Mouse (Mus musculus) heart, embryonic 14.5 days (tissue): ENCODE measurements around the gene Cdk17. TPM values are rescaled to one million over a fixed set of nuclear protein-coding genes. Genes with fewer than 3 reads are reported as not detected.

Experiments
- ATAC-seq: fragments of 200-750 bp; cut with Nextera tagmentation; 2 replicates; pipeline ENCODE4 v1.8.0; 2017; ENCODE audit warnings: low read depth, moderate TSS enrichment; ENCODE audit not compliant: insufficient number of reproducible peaks, insufficient read depth, low FRiP score
- H3K27ac ChIP-seq, 2 experiments: fragments of 200-500 bp in 1 of 2; fragments of 300-500 bp in 1 of 2; sonication (generic) in 1 of 2; replicated peaks in 1 of 2; 2 replicates each; pipeline ENCODE4 v1.5.1; 2012 to 2014; ENCODE audit warnings: low read depth in 2 of 2, low read length in 2 of 2, control low read depth in 1 of 2, mild to moderate bottlenecking in 1 of 2, mixed read lengths in 1 of 2; ENCODE audit not compliant: control insufficient read depth in 1 of 2, insufficient read depth in 1 of 2
- H3K27me3 ChIP-seq: fragments of 300-500 bp; sonication (generic); 2 replicates; pipeline ENCODE4 v1.6.1; 2014; ENCODE audit warnings: mild to moderate bottlenecking, low read length, control low read depth; ENCODE audit not compliant: control insufficient read depth, insufficient read depth
- H3K36me3 ChIP-seq: fragments of 300-500 bp; sonication (generic); 2 replicates; pipeline ENCODE4 v1.6.1; 2014; ENCODE audit warnings: mild to moderate bottlenecking, control low read depth, low read length, mixed read lengths; ENCODE audit not compliant: control insufficient read depth, insufficient read depth
- H3K4me1 ChIP-seq, 2 experiments: fragments of 200-500 bp in 1 of 2; fragments of 300-500 bp in 1 of 2; sonication (generic) in 1 of 2; 2 replicates each; pipeline ENCODE4 v1.6.1; 2012 to 2014; ENCODE audit warnings: low read length in 2 of 2, control low read depth in 1 of 2, mixed read lengths in 1 of 2; ENCODE audit not compliant: control insufficient read depth in 2 of 2, insufficient read depth in 2 of 2
- H3K4me2 ChIP-seq: fragments of 300-500 bp; sonication (generic); 2 replicates; pipeline ENCODE4 v1.6.1; 2014; ENCODE audit warnings: mild to moderate bottlenecking, low read length
- H3K4me3 ChIP-seq, 2 experiments: fragments of 200-500 bp in 1 of 2; fragments of 300-500 bp in 1 of 2; sonication (generic) in 1 of 2; 2 replicates each; pipeline ENCODE4 v1.5.1; 2012 to 2014; ENCODE audit warnings: low read length in 2 of 2, mild to moderate bottlenecking in 2 of 2, control low read depth in 1 of 2, low read depth in 1 of 2, moderate library complexity in 1 of 2; ENCODE audit not compliant: control insufficient read depth in 1 of 2, insufficient read depth in 1 of 2
- H3K9ac ChIP-seq: fragments of 300-500 bp; sonication (generic); 2 replicates; pipeline ENCODE4 v1.6.1; 2014; ENCODE audit warnings: mild to moderate bottlenecking, low read length
- H3K9me3 ChIP-seq: fragments of 300-500 bp; sonication (generic); 2 replicates; pipeline ENCODE4 v1.6.1; 2016; ENCODE audit warnings: low read length, control low read depth; ENCODE audit not compliant: control insufficient read depth
- WGBS: fragments of 180-500 bp; shearing (Covaris S2); extraction: QIAGEN DNeasy Blood & Tissue Kit; methylation state at CpG from one replicate; pipeline ENCODE4 v1.1.7; 2014; 5-methylcytosine and 5-hydroxymethylcytosine counted together
- polyA plus RNA-seq: library from polyadenylated mRNA; unstranded; fragments of >200 nt; fragmentation: Nextera tagmentation; extraction: Ambion mirVana; gene quantifications from 2 replicates; pipeline ENCODE4 v1.2.1, GENCODE M21; 2014

Gene Cdk17
- polyA plus RNA-seq, 1 experiment from 2014 or later: 27.1 TPM

GRCm38 (mm10) chr10:93121262-93121860, 39.3 kb upstream of the Cdk17 start:
- 88% methylated on average over 6 of the region's 6 CpGs for WGBS
- Histone ChIP-seq H3K9ac (no peak overlapping the region), H3K27me3 (no peaks in the 10 kb centered on the region), H3K36me3 (no peaks in the 10 kb centered on the region), H3K9me3 (no peaks in the 10 kb centered on the region), H3K27ac (no peak overlapping the region), H3K4me3 (no peak overlapping the region), H3K4me2 (no peak overlapping the region), H3K4me1 (no peaks in the 10 kb centered on the region; a peak in 1 of 4 replicates)
- no peak for ATAC-seq

- H3K27me3 ChIP-seq: no peaks in the 10 kb centered on the region
- no peaks in the 10 kb centered on the region; a peak in 1 of 4 replicates for H3K4me1 ChIP-seq
- WGBS: 73% methylated on average over 12 of the region's 12 CpGs
- H3K4me2 ChIP-seq: no peak overlapping the region
- no peaks in the 10 kb centered on the region for H3K9me3 ChIP-seq
- peak overlapping the region in 1 of 2 experiments; percentile 49; a peak in 1 of 4 replicates for H3K27ac ChIP-seq
- H3K9ac ChIP-seq: no peak overlapping the region
- H3K4me3 ChIP-seq: no peak overlapping the region
- H3K36me3 ChIP-seq: no peaks in the 10 kb centered on the region
- no peak for ATAC-seq
Measured at GRCm38 (mm10) chr10:93122399-93123184, 38.1 kb upstream of the Cdk17 start.

- H3K36me3 ChIP-seq: no peaks in the 10 kb centered on the region
- no peaks in the 10 kb centered on the region; a peak in 1 of 4 replicates for H3K4me1 ChIP-seq
- H3K27ac ChIP-seq: peak overlapping the region; percentile 49 to 82
- no peak for ATAC-seq
- H3K4me2 ChIP-seq: no peak overlapping the region
- H3K9ac ChIP-seq: no peak overlapping the region
- H3K9me3 ChIP-seq: no peaks in the 10 kb centered on the region
- H3K4me3 ChIP-seq: no peak overlapping the region
- WGBS: 72% methylated on average over 4 of the region's 4 CpGs
- H3K27me3 ChIP-seq: no peaks in the 10 kb centered on the region
Measured at GRCm38 (mm10) chr10:93123310-93123709, 37.4 kb upstream of the Cdk17 start.

GRCm38 (mm10) chr10:93123957-93124613, 36.6 kb upstream of the Cdk17 start:
- Histone ChIP-seq H3K27me3 (no peaks in the 10 kb centered on the region), H3K9me3 (no peaks in the 10 kb centered on the region), H3K27ac (peak overlapping the region; percentile 70 to 82), H3K4me3 (no peak overlapping the region), H3K36me3 (no peaks in the 10 kb centered on the region), H3K4me2 (peak overlapping the region; percentile 35), H3K9ac (no peak overlapping the region), H3K4me1 (no peaks in the 10 kb centered on the region; a peak in 1 of 4 replicates)
- peak; percentile 69 for ATAC-seq
- 50% methylated on average over 12 of the region's 12 CpGs for WGBS

- no peaks in the 10 kb centered on the region for H3K27me3 ChIP-seq
- no peak overlapping the region for H3K4me3 ChIP-seq
- no peaks in the 10 kb centered on the region for H3K36me3 ChIP-seq
- H3K4me2 ChIP-seq: no peak overlapping the region
- H3K4me1 ChIP-seq: no peaks in the 10 kb centered on the region; a peak in 1 of 4 replicates
- H3K9ac ChIP-seq: no peak overlapping the region
- ATAC-seq: no peak
- H3K27ac ChIP-seq: no peak overlapping the region
- WGBS: 81% methylated on average over 3 of the region's 3 CpGs
- no peaks in the 10 kb centered on the region for H3K9me3 ChIP-seq
Measured at GRCm38 (mm10) chr10:93126025-93126424, 34.6 kb upstream of the Cdk17 start.

- no peak for ATAC-seq
- Histone ChIP-seq H3K9ac (no peak overlapping the region), H3K4me2 (no peak overlapping the region), H3K27ac (no peak overlapping the region), H3K27me3 (no peaks in the 10 kb centered on the region), H3K36me3 (no peaks in the 10 kb centered on the region), H3K4me1 (no peaks in the 10 kb centered on the region), H3K4me3 (no peak overlapping the region), H3K9me3 (no peaks in the 10 kb centered on the region)
- WGBS: 69% methylated on average over 2 of the region's 2 CpGs
Measured at GRCm38 (mm10) chr10:93128566-93128965, 32.1 kb upstream of the Cdk17 start.

- Histone ChIP-seq H3K36me3 (no peaks in the 10 kb centered on the region), H3K27me3 (no peaks in the 10 kb centered on the region)
- 72% methylated on average over 1 of the region's 1 CpGs for WGBS
Measured at GRCm38 (mm10) chr10:93129345-93129744, 31.3 kb upstream of the Cdk17 start.

More at GRCm38 (mm10) chr10:93129345-93129744, 31.3 kb upstream of the Cdk17 start:
- Histone ChIP-seq H3K4me1 (no peaks in the 10 kb centered on the region), H3K4me3 (no peak overlapping the region), H3K4me2 (no peak overlapping the region), H3K9ac (no peak overlapping the region), H3K9me3 (no peaks in the 10 kb centered on the region), H3K27ac (no peak overlapping the region)
- no peak for ATAC-seq
